Mouse (Mus musculus) bone marrow macrophage, adult 2 months (primary cell): ENCODE results near the gene Nrxn2.

ENCODE experiments used
- CTCF ChIP-seq: IDR thresholded peaks from 2 replicates; pipeline ENCODE4 v1.5.1; 2012; ENCODE audit warnings: low read depth, mild to moderate bottlenecking, low read length, moderate library complexity
- POLR2A ChIP-seq: IDR thresholded peaks from 2 replicates; pipeline ENCODE4 v1.6.1; 2012; ENCODE audit warnings: mild to moderate bottlenecking, low read depth, low read length, borderline replicate concordance

- TF ChIP-seq POLR2A (no peak), CTCF (no peak)
Observed at GRCm38 (mm10) chr19:6388006-6388405, 30.5 kb upstream of the Nrxn2 start.
